Mouse (Mus musculus) neural tube, embryonic 12.5 days (tissue): ENCODE results near the gene Ezr. TPM values are rescaled to one million over a fixed set of nuclear protein-coding genes. Genes with fewer than 3 reads are reported as not detected.

Experiments used
- ATAC-seq: fragments of 200-750 bp; cut with Nextera tagmentation; 2 replicates; pipeline ENCODE4 v1.8.0; 2017; ENCODE audit warnings: low read depth, mild to moderate bottlenecking, moderate TSS enrichment, moderate library complexity; ENCODE audit not compliant: low FRiP score
- H3K27ac ChIP-seq: fragments of 300-500 bp; sonication (generic); 2 replicates; pipeline ENCODE4 v1.5.1; 2016
- H3K27me3 ChIP-seq: fragments of 300-500 bp; sonication (generic); replicated peaks from 2 replicates; pipeline ENCODE4 v1.6.1; 2016; ENCODE audit warnings: mild to moderate bottlenecking
- H3K36me3 ChIP-seq: fragments of 300-500 bp; sonication (generic); 2 replicates; pipeline ENCODE4 v1.6.1; 2016; ENCODE audit warnings: mild to moderate bottlenecking
- H3K4me1 ChIP-seq: fragments of 300-500 bp; sonication (generic); 2 replicates; pipeline ENCODE4 v1.6.1; 2016
- H3K4me2 ChIP-seq: fragments of 300-500 bp; sonication (generic); replicated peaks from 2 replicates; pipeline ENCODE4 v1.6.1; 2016; ENCODE audit warnings: mild to moderate bottlenecking
- H3K4me3 ChIP-seq: fragments of 300-500 bp; sonication (generic); 2 replicates; pipeline ENCODE4 v1.5.1; 2016
- H3K9ac ChIP-seq: fragments of 300-500 bp; sonication (generic); 2 replicates; pipeline ENCODE4 v1.6.1; 2016; ENCODE audit warnings: mild to moderate bottlenecking
- H3K9me3 ChIP-seq: fragments of 300-500 bp; sonication (generic); 2 replicates; pipeline ENCODE4 v1.6.1; 2016; ENCODE audit warnings: mild to moderate bottlenecking
- WGBS: fragments of 180-500 bp; shearing (Covaris S2); methylation state at CpG from one replicate; pipeline ENCODE4 v1.1.7; 2016; 5-methylcytosine and 5-hydroxymethylcytosine counted together
- polyA plus RNA-seq: library from polyadenylated mRNA; unstranded; fragments of >200 nt; fragmentation: Nextera tagmentation; extraction: Ambion mirVana; gene quantifications from 2 replicates; pipeline ENCODE4 v1.2.1, GENCODE M21; 2016

Gene Ezr
- polyA plus RNA-seq, 1 experiment from 2014 or later: 87.8 TPM

- 93% methylated on average over 13 of the region's 13 CpGs for WGBS
- peaks cover 34% of the 10 kb centered on the region for H3K4me1 ChIP-seq
- H3K27me3 ChIP-seq: no peaks in the 10 kb centered on the region
- peaks cover 39% of the 10 kb centered on the region for H3K36me3 ChIP-seq
- no peak for ATAC-seq
- no peak overlapping the region for H3K27ac ChIP-seq
- no peak overlapping the region for H3K9ac ChIP-seq
- no peak overlapping the region for H3K4me2 ChIP-seq
- no peak overlapping the region for H3K4me3 ChIP-seq
- H3K9me3 ChIP-seq: no peaks in the 10 kb centered on the region
Observed at GRCm38 (mm10) chr17:6739266-6739665, 43.3 kb downstream of the Ezr start.

- H3K4me1 ChIP-seq: peaks cover 32% of the 10 kb centered on the region
Observed at GRCm38 (mm10) chr17:6738836-6739235, 43.7 kb downstream of the Ezr start.

GRCm38 (mm10) chr17:6737273-6737997 lies 45.1 kb downstream of the Ezr start:
- no peaks in the 10 kb centered on the region for H3K27me3 ChIP-seq
- WGBS: 77% methylated on average over 12 of the region's 12 CpGs
- H3K9ac ChIP-seq: no peak overlapping the region
- no peak overlapping the region for H3K27ac ChIP-seq
- no peak for ATAC-seq
- no peak overlapping the region for H3K4me2 ChIP-seq
- peaks cover 35% of the 10 kb centered on the region for H3K36me3 ChIP-seq
- no peak overlapping the region for H3K4me3 ChIP-seq
- no peaks in the 10 kb centered on the region for H3K9me3 ChIP-seq
- peaks cover 25% of the 10 kb centered on the region for H3K4me1 ChIP-seq

More at GRCm38 (mm10) chr17:6738836-6739235, 43.7 kb downstream of the Ezr start:
- peaks cover 39% of the 10 kb centered on the region for H3K36me3 ChIP-seq
- 89% methylated on average over 7 of the region's 7 CpGs for WGBS
- no peak overlapping the region for H3K9ac ChIP-seq
- no peaks in the 10 kb centered on the region for H3K9me3 ChIP-seq
- no peaks in the 10 kb centered on the region for H3K27me3 ChIP-seq
- no peak overlapping the region for H3K4me3 ChIP-seq
- ATAC-seq: no peak
- H3K4me2 ChIP-seq: no peak overlapping the region
- H3K27ac ChIP-seq: no peak overlapping the region

GRCm38 (mm10) chr17:6736306-6737272 lies 46.0 kb downstream of the Ezr start:
- Histone ChIP-seq H3K36me3 (peaks cover 31% of the 10 kb centered on the region), H3K27me3 (no peaks in the 10 kb centered on the region), H3K4me1 (peaks cover 16% of the 10 kb centered on the region), H3K4me3 (no peak overlapping the region), H3K4me2 (no peak overlapping the region), H3K9ac (no peak overlapping the region), H3K9me3 (no peaks in the 10 kb centered on the region), H3K27ac (no peak overlapping the region)
- 40% methylated on average over 15 of the region's 15 CpGs for WGBS
- no peak for ATAC-seq

- no peak overlapping the region for H3K27ac ChIP-seq
- no peaks in the 10 kb centered on the region for H3K27me3 ChIP-seq
- H3K4me1 ChIP-seq: peaks cover 5% of the 10 kb centered on the region; the same call in 1 of the 2 replicates
- 93% methylated on average over 12 of the region's 12 CpGs for WGBS
- ATAC-seq: no peak
- no peak overlapping the region for H3K4me2 ChIP-seq
- H3K36me3 ChIP-seq: peaks cover 16% of the 10 kb centered on the region
- no peaks in the 10 kb centered on the region for H3K9me3 ChIP-seq
- H3K9ac ChIP-seq: no peak overlapping the region
- no peak overlapping the region for H3K4me3 ChIP-seq
Observed at GRCm38 (mm10) chr17:6734746-6735441, 47.7 kb downstream of the Ezr start.

GRCm38 (mm10) chr17:6733322-6733875 lies 49.2 kb downstream of the Ezr start:
- WGBS: 93% methylated on average over 10 of the region's 10 CpGs
- Histone ChIP-seq H3K27ac (no peak overlapping the region), H3K27me3 (no peaks in the 10 kb centered on the region), H3K9me3 (no peaks in the 10 kb centered on the region), H3K4me3 (no peak overlapping the region), H3K4me2 (no peak overlapping the region), H3K36me3 (peaks cover 3% of the 10 kb centered on the region; the same call in 1 of the 2 replicates), H3K9ac (no peak overlapping the region), H3K4me1 (peaks cover 10% of the 10 kb centered on the region; the same call in 1 of the 2 replicates)
- ATAC-seq: no peak

GRCm38 (mm10) chr17:6732665-6733064 lies 49.9 kb downstream of the Ezr start:
- H3K27ac ChIP-seq: no peak overlapping the region
- H3K9ac ChIP-seq: no peak overlapping the region
- no peaks in the 10 kb centered on the region for H3K36me3 ChIP-seq
- WGBS: 97% methylated on average over 4 of the region's 4 CpGs
- no peaks in the 10 kb centered on the region for H3K27me3 ChIP-seq
- H3K4me2 ChIP-seq: no peak overlapping the region
- ATAC-seq: no peak
- H3K4me3 ChIP-seq: no peak overlapping the region
- H3K9me3 ChIP-seq: no peaks in the 10 kb centered on the region
- peaks cover 10% of the 10 kb centered on the region; the same call in 1 of the 2 replicates for H3K4me1 ChIP-seq

GRCm38 (mm10) chr17:6731634-6732033 lies 51.0 kb downstream of the Ezr start:
- Histone ChIP-seq H3K9me3 (no peaks in the 10 kb centered on the region), H3K27me3 (no peaks in the 10 kb centered on the region), H3K4me3 (no peak overlapping the region), H3K27ac (no peak overlapping the region), H3K4me1 (0 out of 2 replicates have a peak, but pooled peaks cover 5% of the 10 kb centered on the region), H3K9ac (no peak overlapping the region), H3K4me2 (no peak overlapping the region), H3K36me3 (no peaks in the 10 kb centered on the region)
- 80% methylated on average over 12 of the region's 12 CpGs for WGBS
- ATAC-seq: no peak

GRCm38 (mm10) chr17:6731132-6731531 lies 51.5 kb downstream of the Ezr start:
- Histone ChIP-seq H3K27me3 (no peaks in the 10 kb centered on the region), H3K4me2 (no peak overlapping the region), H3K4me1 (0 out of 2 replicates have a peak, but pooled peaks cover 5% of the 10 kb centered on the region), H3K4me3 (no peak overlapping the region), H3K27ac (no peak overlapping the region), H3K9ac (no peak overlapping the region), H3K9me3 (no peaks in the 10 kb centered on the region), H3K36me3 (no peaks in the 10 kb centered on the region)
- WGBS: 79% methylated on average over 8 of the region's 8 CpGs
- ATAC-seq: no peak

- H3K4me3 ChIP-seq: no peak overlapping the region
- no peaks in the 10 kb centered on the region for H3K36me3 ChIP-seq
- WGBS: 18% methylated on average over 6 of the region's 6 CpGs
- 0 out of 2 replicates have a peak, but pooled peaks cover 5% of the 10 kb centered on the region for H3K4me1 ChIP-seq
- no peaks in the 10 kb centered on the region for H3K27me3 ChIP-seq
- 0 out of 2 replicates have a peak, but pooled peaks have one; percentile 44 for ATAC-seq
- no peak overlapping the region for H3K27ac ChIP-seq
- no peaks in the 10 kb centered on the region for H3K9me3 ChIP-seq
- no peak overlapping the region for H3K4me2 ChIP-seq
- no peak overlapping the region for H3K9ac ChIP-seq
Observed at GRCm38 (mm10) chr17:6729244-6729742, 53.3 kb downstream of the Ezr start.

- ATAC-seq: no peak
- H3K9ac ChIP-seq: no peak overlapping the region
- H3K27ac ChIP-seq: no peak overlapping the region
- 0 out of 2 replicates have a peak, but pooled peaks cover 5% of the 10 kb centered on the region for H3K4me1 ChIP-seq
- no peaks in the 10 kb centered on the region for H3K9me3 ChIP-seq
- H3K36me3 ChIP-seq: no peaks in the 10 kb centered on the region
- H3K4me2 ChIP-seq: no peak overlapping the region
- H3K4me3 ChIP-seq: no peak overlapping the region
- WGBS: 94% methylated on average over 12 of the region's 12 CpGs
- H3K27me3 ChIP-seq: no peaks in the 10 kb centered on the region
Observed at GRCm38 (mm10) chr17:6727996-6728610, 54.5 kb downstream of the Ezr start.
